Comparison of ENCODE assay signal across 8 mouse cellular contexts in the genomic region with DNA sequence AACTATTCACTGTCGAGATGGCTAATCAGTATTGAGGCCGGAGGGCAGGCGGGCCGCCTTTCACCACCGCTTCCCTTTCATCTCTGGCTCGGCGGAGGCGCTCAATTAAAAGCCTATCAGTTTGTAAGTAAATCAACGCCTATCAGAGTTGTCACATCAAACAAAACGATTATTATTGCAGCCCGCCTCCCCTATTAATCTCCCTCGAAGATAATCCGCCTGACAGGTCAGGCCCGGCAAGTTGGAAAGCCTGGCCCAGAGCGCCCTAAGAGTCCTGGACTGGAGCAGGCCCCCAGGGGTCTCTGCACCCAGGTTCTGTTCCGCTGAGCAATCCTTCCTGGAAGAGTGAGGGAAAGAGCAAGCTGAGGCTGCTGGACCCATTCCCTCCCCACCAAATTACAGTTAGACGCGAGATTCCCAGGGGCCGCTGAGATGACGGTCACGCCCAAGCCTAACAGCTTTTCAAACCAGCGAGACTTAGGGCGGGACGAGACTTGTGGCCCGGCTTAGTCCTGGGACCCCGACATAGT. TPM values are rescaled to one million over a fixed set of nuclear protein-coding genes. Genes with fewer than 3 reads are reported as not detected.
DNase-seq lines count a peak whose midpoint lies in the region; ATAC-seq and TF ChIP-seq lines count a peak whose summit lies in the region.

No protein-coding gene starts in this region.

- no peak for ATAC-seq in embryonic facial prominence, embryonic 11.5 days (replicated peaks; ENCODE audit: insufficient number of reproducible peaks, low FRiP score, low TSS enrichment, low read depth)
- ATAC-seq in heart, postnatal 0 days (ENCODE audit: insufficient read depth, low read depth), result no peak
- no peak for ATAC-seq in midbrain, embryonic 13.5 days

- peak; percentile 50 for DNase-seq in MN1 (ENCODE audit: low spot score)
- DNase-seq in embryonic facial prominence, embryonic 11.5 days (ENCODE audit: low spot score), result peak; percentile 72
- no peak for DNase-seq in heart, postnatal 0 days (ENCODE audit: low spot score)
- DNase-seq in limb, embryonic 10.5 days (ENCODE audit: low spot score), result peak; percentile 84
- DNase-seq in urinary bladder, postnatal 4 days (ENCODE audit: low spot score in 2 of 2), result peak; percentile 51 to 69
- DNase-seq in right cerebral cortex, postnatal 14 days, result no peak
- no peak for DNase-seq in spleen, adult 12 weeks (ENCODE audit: low spot score)

- TF ChIP-seq EP300 in heart, postnatal 0 days (IDR thresholded peaks at IDR 0.05; ENCODE audit: low read depth), result no peak

- no peaks in the 10 kb centered on the region; the same call in none of the 2 replicates for H3K4me1 ChIP-seq in embryonic facial prominence, embryonic 11.5 days (ENCODE audit: control insufficient read depth, insufficient read depth, low read length)
- H3K4me1 ChIP-seq in heart, postnatal 0 days (ENCODE audit: control insufficient read depth, insufficient read depth), result peaks cover 11% of the 10 kb centered on the region; the same call in 1 of the 2 replicates
- H3K4me1 ChIP-seq in limb, embryonic 10.5 days, result peaks cover 85% of the 10 kb centered on the region
- peaks cover 75% of the 10 kb centered on the region for H3K4me1 ChIP-seq in midbrain, embryonic 13.5 days (replicated peaks)

- under 1% methylated on average over 26 of the region's 26 CpGs for WGBS in embryonic facial prominence, embryonic 11.5 days
- 19% methylated on average over 26 of the region's 26 CpGs for WGBS in heart, postnatal 0 days
- whole genome bisulfite sequencing in limb, embryonic 10.5 days, result under 1% methylated on average over 26 of the region's 26 CpGs
- WGBS in midbrain, embryonic 13.5 days, result under 1% methylated on average over 26 of the region's 26 CpGs

- H3K9ac ChIP-seq in embryonic facial prominence, embryonic 11.5 days (replicated peaks; ENCODE audit: low read length), result 0 out of 2 replicates have a peak overlapping the region, but pooled peaks have one; percentile 0
- H3K9ac ChIP-seq in heart, postnatal 0 days (replicated peaks; ENCODE audit: low read depth, low read length), result no peak overlapping the region
- peak overlapping the region; percentile 46 for H3K9ac ChIP-seq in midbrain, embryonic 13.5 days (replicated peaks)

- H3K4me2 ChIP-seq in embryonic facial prominence, embryonic 11.5 days (ENCODE audit: low read depth, low read length), result peak overlapping the region; percentile 82
- peak overlapping the region; percentile 37; the same call in 1 of the 2 replicates for H3K4me2 ChIP-seq in heart, postnatal 0 days (ENCODE audit: low read depth, low read length)
- H3K4me2 ChIP-seq in midbrain, embryonic 13.5 days (replicated peaks), result peak overlapping the region; percentile 83

- no peaks in the 10 kb centered on the region for H3K9me3 ChIP-seq in embryonic facial prominence, embryonic 11.5 days (replicated peaks; ENCODE audit: control insufficient read depth, low read length)
- no peaks in the 10 kb centered on the region for H3K9me3 ChIP-seq in heart, postnatal 0 days (replicated peaks; ENCODE audit: control insufficient read depth, low read length)
- no peaks in the 10 kb centered on the region for H3K9me3 ChIP-seq in limb, embryonic 10.5 days (replicated peaks)
- no peaks in the 10 kb centered on the region for H3K9me3 ChIP-seq in midbrain, embryonic 13.5 days

- no peaks in the 10 kb centered on the region for H3K36me3 ChIP-seq in embryonic facial prominence, embryonic 11.5 days (replicated peaks; ENCODE audit: control insufficient read depth, insufficient read depth, low read depth, low read length)
- H3K36me3 ChIP-seq in heart, postnatal 0 days (replicated peaks; ENCODE audit: control insufficient read depth, insufficient read depth, low read length), result no peaks in the 10 kb centered on the region
- H3K36me3 ChIP-seq in limb, embryonic 10.5 days, result no peaks in the 10 kb centered on the region
- H3K36me3 ChIP-seq in midbrain, embryonic 13.5 days, result no peaks in the 10 kb centered on the region

- no peak for TF ChIP-seq CTCF in heart, postnatal 0 days (IDR thresholded peaks at IDR 0.05; ENCODE audit: low read depth)

- peak overlapping the region; percentile 9 for H3K4me3 ChIP-seq in embryonic facial prominence, embryonic 11.5 days (ENCODE audit: low read depth, low read length)
- peak overlapping the region; percentile 28 for H3K4me3 ChIP-seq in heart, postnatal 0 days (ENCODE audit: low read depth, low read length)
- peak overlapping the region; percentile 85 for H3K4me3 ChIP-seq in limb, embryonic 10.5 days
- H3K4me3 ChIP-seq in midbrain, embryonic 13.5 days (replicated peaks), result peak overlapping the region; percentile 87

- peaks cover 25% of the 10 kb centered on the region for H3K27me3 ChIP-seq in embryonic facial prominence, embryonic 11.5 days (ENCODE audit: control insufficient read depth, insufficient read depth, low read length)
- H3K27me3 ChIP-seq in heart, postnatal 0 days (ENCODE audit: control insufficient read depth, insufficient read depth, low read length), result peaks cover 87% of the 10 kb centered on the region
- peaks cover 77% of the 10 kb centered on the region for H3K27me3 ChIP-seq in limb, embryonic 10.5 days (ENCODE audit: low read depth, poor library complexity, severe bottlenecking)
- peaks cover 60% of the 10 kb centered on the region for H3K27me3 ChIP-seq in midbrain, embryonic 13.5 days

- no peak overlapping the region for H3K27ac ChIP-seq in embryonic facial prominence, embryonic 11.5 days (replicated peaks; ENCODE audit: low read depth, low read length)
- no peak overlapping the region for H3K27ac ChIP-seq in heart, postnatal 0 days (ENCODE audit: low read depth)
- peak overlapping the region; percentile 67 for H3K27ac ChIP-seq in limb, embryonic 10.5 days
- peak overlapping the region; percentile 95 for H3K27ac ChIP-seq in midbrain, embryonic 13.5 days

RNA-seq across cellular contexts. Expression of a gene that starts 1.9 kb away (rescaled TPM):
- polyA plus RNA-seq in embryonic facial prominence, embryonic 11.5 days (2014; fragmentation: Nextera tagmentation; extraction: Ambion mirVana), result 9.5 and 10.2 TPM in 2 replicates
- 1.8 and 3.5 TPM in 2 replicates for total RNA-seq in heart, postnatal 0 days (2014; rRNA removed; ENCODE audit: low replicate concordance)
- polyA plus RNA-seq in heart, postnatal 0 days (2015; fragmentation: Nextera tagmentation; extraction: Ambion mirVana), result 0.61 and 0.84 TPM in 2 replicates
- polyA plus RNA-seq in limb, embryonic 10.5 days (2016; fragmentation: Nextera tagmentation; extraction: Ambion mirVana), result 18.5 and 22.6 TPM in 2 replicates
- 8.0 and 11.0 TPM in 2 replicates for polyA plus RNA-seq in midbrain, embryonic 13.5 days (2015; fragmentation: Nextera tagmentation; extraction: Ambion mirVana)

RNA-seq across cellular contexts. Expression of a gene that starts 28.2 kb away (rescaled TPM):
- 0.22 TPM in 1 of 2 replicates, not detected in the other for polyA plus RNA-seq in embryonic facial prominence, embryonic 11.5 days (2014; fragmentation: Nextera tagmentation; extraction: Ambion mirVana)
- total RNA-seq in heart, postnatal 0 days (2014; rRNA removed; ENCODE audit: low replicate concordance), result 0.38 TPM in 1 of 2 replicates, not detected in the other
- polyA plus RNA-seq in heart, postnatal 0 days (2015; fragmentation: Nextera tagmentation; extraction: Ambion mirVana), result 0.54 and 0.82 TPM in 2 replicates
- polyA plus RNA-seq in limb, embryonic 10.5 days (2016; fragmentation: Nextera tagmentation; extraction: Ambion mirVana), result 0.48 and 0.51 TPM in 2 replicates
- polyA plus RNA-seq in midbrain, embryonic 13.5 days (2015; fragmentation: Nextera tagmentation; extraction: Ambion mirVana), result 0.23 TPM in 1 of 2 replicates, not detected in the other

Comparison
In these comparisons a context has a peak if more than half of its experiments do, and no peak if none do; other contexts are left out.
1. DNase-seq: peak in MN1 (single experiment), embryonic facial prominence, embryonic 11.5 days (single experiment), limb, embryonic 10.5 days (single experiment) and urinary bladder, postnatal 4 days (2 of 2); none in heart, postnatal 0 days (single experiment), right cerebral cortex, postnatal 14 days (single experiment) and spleen, adult 12 weeks (single experiment).
2. H3K27ac ChIP-seq: peak in limb, embryonic 10.5 days (single experiment) and midbrain, embryonic 13.5 days (single experiment); none in embryonic facial prominence, embryonic 11.5 days (single experiment) and heart, postnatal 0 days (single experiment).
3. H3K4me3 ChIP-seq: peak in every context shown above with its lines; median percentile 87 in midbrain, embryonic 13.5 days; 85 in limb, embryonic 10.5 days; 28 in heart, postnatal 0 days; 9 in embryonic facial prominence, embryonic 11.5 days.
4. Peak in every context shown above with its lines, with median percentiles within 50 percentile points of each other: H3K4me2 ChIP-seq.